Mouse (Mus musculus) kidney, adult 11 months (tissue): ENCODE data around the gene Olfr1294.

ENCODE experiments used
- DNase-seq: peaks from one replicate; pipeline ENCODE4 v3.0.0; 2022

Gene Olfr1294

DNA sequence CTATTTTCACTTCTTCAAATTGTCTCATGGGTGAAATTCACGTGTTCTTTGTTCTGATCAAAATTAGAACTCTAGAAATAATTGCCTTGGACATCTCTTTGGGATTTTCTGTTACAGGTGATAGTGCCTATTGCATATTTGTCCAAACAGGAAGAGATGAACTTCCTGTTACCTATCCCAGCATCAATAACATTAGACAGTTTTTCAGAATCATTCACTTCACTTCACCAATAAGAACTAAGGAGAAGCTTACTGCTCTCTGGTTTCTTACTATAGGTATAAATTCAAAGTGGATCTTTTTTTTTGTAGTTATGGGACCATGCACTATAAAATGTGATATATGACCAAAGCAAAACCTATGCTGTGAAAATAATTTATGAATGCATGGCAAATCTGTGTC lies at the start of gene Olfr1294:
Gene Olfr1294, minus strand, starts transcription at position 101 of the 400 bp plus-strand sequence.
- no peak for DNase-seq

- no peak for DNase-seq
Observed at GRCm38 (mm10) chr2:111569581-111569980, 29.5 kb upstream of the Olfr1294 start, which contains the start of gene Olfr1295. Gene Olfr1295 (minus strand): TSS chr2:111569681.

DNA sequence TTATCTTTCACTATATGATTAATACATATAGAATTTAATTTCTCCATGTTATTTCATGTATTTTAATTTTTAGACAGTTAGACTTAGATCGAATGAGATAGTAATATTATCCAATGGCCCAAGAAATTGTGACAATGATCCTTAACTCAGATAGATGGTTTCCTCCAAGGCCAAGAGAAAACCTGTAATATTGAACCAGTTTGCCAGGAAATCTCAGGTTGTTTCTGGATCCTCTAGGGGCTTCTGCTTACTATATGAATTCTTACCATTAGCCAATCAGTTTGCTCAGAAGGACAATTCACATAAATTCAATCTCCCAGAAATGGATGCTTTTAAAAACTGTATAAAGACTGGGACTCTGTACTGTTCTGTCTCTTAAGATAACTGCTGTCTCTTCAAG lies 15.2 kb downstream of the Olfr1294 start, which contains the start of gene Olfr1293-ps:
Gene Olfr1293-ps, plus strand, starts transcription at position 301 of the 400 bp plus-strand sequence.
- DNase-seq = no peak

DNA sequence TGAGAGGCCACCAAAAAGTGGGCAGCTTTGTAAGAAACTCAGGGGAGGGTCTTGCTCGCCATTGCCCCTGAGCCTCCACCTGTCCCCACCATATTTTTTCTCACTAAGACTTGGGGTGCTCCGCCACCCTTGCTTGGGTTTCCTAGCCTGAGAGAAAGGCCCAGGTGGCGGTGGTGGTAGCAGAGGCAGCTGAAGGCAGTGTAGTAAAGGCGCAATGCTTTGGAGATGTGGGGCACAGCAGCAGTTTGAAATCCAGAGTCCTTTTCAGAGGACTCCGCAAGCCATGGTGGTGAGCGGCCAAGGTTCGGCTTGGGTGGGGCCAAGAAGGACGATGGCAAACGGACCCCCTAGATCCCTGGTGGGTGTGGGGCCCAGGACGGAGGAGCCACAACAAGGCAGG lies 22.6 kb downstream of the Olfr1294 start:
- DNase-seq = no peak

- no peak for DNase-seq
Observed at GRCm38 (mm10) chr2:111496880-111497279, 43.2 kb downstream of the Olfr1294 start, which contains the start of gene Olfr1291-ps1. Gene Olfr1291-ps1 (plus strand): TSS chr2:111497180.

GRCm38 (mm10) chr2:111493729-111494128 lies 46.4 kb downstream of the Olfr1294 start, which contains the start of gene Olfr1290:
Gene Olfr1290 (minus strand): TSS chr2:111493829.
- no peak for DNase-seq
